Mouse (Mus musculus) bone marrow macrophage, adult 2 months (primary cell): Measurements from ENCODE around the gene Fnbp1. TPM values are rescaled to one million over a fixed set of nuclear protein-coding genes. Genes with fewer than 3 reads are reported as not detected.
A peak's percentile ranks its signal among the peaks of the same experiment; 100 is the strongest.

Experiments
- H3K27ac ChIP-seq: 2 replicates; pipeline ENCODE4 v1.5.1; 2012; ENCODE audit warnings: low read depth, low read length; ENCODE audit not compliant: insufficient read depth
- H3K4me1 ChIP-seq: 2 replicates; pipeline ENCODE4 v1.6.1; 2012; ENCODE audit warnings: low read length; ENCODE audit not compliant: control insufficient read depth, insufficient read depth
- H3K4me3 ChIP-seq: 2 replicates; pipeline ENCODE4 v1.5.1; 2012; ENCODE audit warnings: mild to moderate bottlenecking, low read length, moderate library complexity; ENCODE audit not compliant: insufficient read depth
- CTCF ChIP-seq: IDR thresholded peaks from 2 replicates; pipeline ENCODE4 v1.5.1; 2012; ENCODE audit warnings: low read depth, mild to moderate bottlenecking, low read length, moderate library complexity
- POLR2A ChIP-seq: IDR thresholded peaks from 2 replicates; pipeline ENCODE4 v1.6.1; 2012; ENCODE audit warnings: mild to moderate bottlenecking, low read depth, low read length, borderline replicate concordance
- polyA plus RNA-seq: library from polyadenylated mRNA; stranded (reverse); fragments of >200 nt; gene quantifications from 2 replicates; pipeline ENCODE4 v1.2.4, GENCODE M21; 2012; ENCODE audit not compliant: missing spikeins, insufficient read depth, insufficient read length

The Fnbp1 gene
- polyA plus RNA-seq, 1 experiment = 258 TPM

DNA sequence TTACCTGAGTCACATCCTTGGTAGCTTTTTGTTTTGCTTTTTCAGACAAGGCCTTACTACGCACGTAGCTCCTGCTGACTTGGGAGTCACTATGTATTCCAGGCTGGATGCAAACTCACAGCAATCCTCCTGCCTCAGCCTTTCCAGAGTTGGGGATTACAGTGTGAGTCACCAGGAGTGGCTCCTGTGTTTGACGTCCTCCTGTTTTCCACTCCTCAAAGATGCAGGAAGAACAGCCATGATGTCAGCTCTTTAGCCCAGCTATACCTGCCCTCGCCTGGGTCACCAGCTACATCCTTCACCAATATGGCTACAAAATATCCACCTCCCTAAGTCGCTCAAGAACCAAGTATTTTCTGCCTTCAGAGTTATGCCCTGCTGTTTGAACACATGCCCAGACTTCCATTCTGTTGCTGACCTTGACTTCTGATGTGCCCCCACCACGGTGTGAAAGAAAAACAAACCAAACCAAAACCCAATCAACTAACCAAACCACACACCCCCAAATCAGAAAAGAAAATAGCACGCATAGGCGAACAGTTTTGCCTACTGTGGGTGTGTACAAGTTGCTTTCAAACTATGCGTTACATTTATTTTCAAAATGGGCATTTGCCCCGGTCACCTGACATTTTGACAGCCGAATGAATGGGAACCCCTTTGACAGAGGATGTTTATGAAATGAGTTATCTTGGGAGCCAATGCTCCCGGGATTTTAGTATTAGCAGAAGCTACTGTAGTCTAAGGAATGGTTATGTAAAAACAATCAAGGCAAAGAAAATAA is 1.6 kb downstream of the Fnbp1 start:
- no peak for TF ChIP-seq POLR2A
- TF ChIP-seq CTCF = no peak
- H3K4me1 ChIP-seq = peaks cover 53% of the 10 kb centered on the region
- peak overlapping the region; percentile 95 for H3K4me3 ChIP-seq
- H3K27ac ChIP-seq = no peak overlapping the region

GRCm38 (mm10) chr2:31139174-31139632 is 2.6 kb downstream of the Fnbp1 start:
- TF ChIP-seq CTCF = no peak
- TF ChIP-seq POLR2A = no peak
- H3K4me3 ChIP-seq = peak overlapping the region; percentile 8; the same call in 1 of the 2 replicates
- peaks cover 55% of the 10 kb centered on the region for H3K4me1 ChIP-seq
- H3K27ac ChIP-seq = no peak overlapping the region

DNA sequence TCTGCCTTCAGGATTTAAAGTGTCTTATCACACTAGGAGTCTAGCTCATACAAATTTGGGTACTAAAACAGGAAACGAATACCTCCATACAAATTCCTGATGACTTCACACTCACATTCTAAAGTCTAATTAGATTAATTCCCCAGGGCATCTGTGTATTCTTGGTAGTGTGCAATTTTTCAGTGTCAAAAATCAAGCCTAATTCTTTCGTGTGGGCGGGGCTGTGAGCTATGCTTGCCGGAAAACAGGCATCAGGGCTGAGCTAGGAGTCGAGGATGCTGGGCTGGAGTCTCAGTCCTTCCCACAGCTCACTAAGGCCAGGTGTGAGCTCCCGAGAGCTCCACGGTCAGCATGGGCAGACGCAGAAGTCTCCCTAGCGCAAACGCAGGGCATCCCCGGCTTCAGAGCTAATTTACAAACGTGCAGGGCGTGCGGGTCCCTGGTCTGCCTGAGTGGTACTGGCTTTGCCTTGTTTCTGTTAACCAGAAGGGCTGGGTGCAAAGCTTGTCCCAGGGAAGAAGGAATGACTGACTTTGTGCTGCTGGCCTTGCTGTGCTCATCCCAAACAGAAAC is 4.7 kb downstream of the Fnbp1 start:
- no peak overlapping the region for H3K4me3 ChIP-seq
- H3K27ac ChIP-seq = no peak overlapping the region
- peaks cover 65% of the 10 kb centered on the region for H3K4me1 ChIP-seq
- no peak for TF ChIP-seq CTCF
- no peak for TF ChIP-seq POLR2A

- Histone ChIP-seq H3K27ac (no peak overlapping the region), H3K4me1 (peaks cover 69% of the 10 kb centered on the region), H3K4me3 (no peak overlapping the region)
- TF ChIP-seq POLR2A = no peak
- TF ChIP-seq CTCF = no peak
Measured at GRCm38 (mm10) chr2:31136338-31136737, 5.5 kb downstream of the Fnbp1 start.

DNA sequence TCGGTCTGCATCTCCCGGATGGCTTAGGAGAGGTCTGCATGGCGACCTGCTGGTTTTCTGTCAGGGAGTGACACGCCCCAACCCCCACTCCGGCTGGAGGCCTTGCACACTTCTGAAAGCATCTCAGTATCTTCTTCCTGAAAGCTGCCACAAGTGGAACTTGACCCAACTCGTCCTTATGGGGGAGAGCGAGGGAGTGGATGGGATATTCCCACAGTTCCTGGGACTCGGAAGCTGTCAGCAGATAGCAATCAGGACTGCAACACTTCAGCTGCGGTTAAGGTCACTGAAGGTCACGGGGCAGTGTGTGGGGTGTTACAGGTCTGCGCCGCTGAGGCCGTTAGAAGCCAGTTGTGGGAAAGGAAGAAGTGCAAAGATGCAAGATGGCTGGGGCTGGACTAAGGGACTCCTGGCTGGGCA is 6.3 kb downstream of the Fnbp1 start:
- Histone ChIP-seq H3K4me3 (no peak overlapping the region), H3K4me1 (peaks cover 77% of the 10 kb centered on the region)
- TF ChIP-seq POLR2A (no peak), CTCF (no peak)

DNA sequence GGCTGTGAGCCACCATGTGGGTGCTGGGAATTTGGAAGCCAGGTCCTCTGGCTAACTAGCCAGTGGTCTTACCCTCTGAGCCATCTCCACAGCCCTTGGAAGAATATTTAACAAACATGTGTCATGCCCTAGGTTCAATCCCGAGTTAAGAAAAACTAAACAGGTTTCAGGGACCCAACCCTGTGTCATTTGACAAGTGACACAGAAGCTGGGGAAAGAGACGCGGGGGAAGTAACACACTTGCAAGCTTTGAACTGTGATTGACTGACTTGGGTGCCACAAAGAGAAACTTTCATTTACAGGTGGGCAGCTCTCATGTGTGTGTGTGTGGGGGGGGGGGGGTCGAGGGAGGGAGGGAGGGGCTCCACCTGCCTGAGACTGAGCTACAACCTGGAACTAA is 7.8 kb downstream of the Fnbp1 start:
- TF ChIP-seq POLR2A (no peak), CTCF (no peak)
- H3K27ac ChIP-seq = no peak overlapping the region
- no peak overlapping the region for H3K4me3 ChIP-seq
- peaks cover 83% of the 10 kb centered on the region for H3K4me1 ChIP-seq

More for the DNA sequence above, 6.3 kb downstream of the Fnbp1 start:
- H3K27ac ChIP-seq = no peak overlapping the region

DNA sequence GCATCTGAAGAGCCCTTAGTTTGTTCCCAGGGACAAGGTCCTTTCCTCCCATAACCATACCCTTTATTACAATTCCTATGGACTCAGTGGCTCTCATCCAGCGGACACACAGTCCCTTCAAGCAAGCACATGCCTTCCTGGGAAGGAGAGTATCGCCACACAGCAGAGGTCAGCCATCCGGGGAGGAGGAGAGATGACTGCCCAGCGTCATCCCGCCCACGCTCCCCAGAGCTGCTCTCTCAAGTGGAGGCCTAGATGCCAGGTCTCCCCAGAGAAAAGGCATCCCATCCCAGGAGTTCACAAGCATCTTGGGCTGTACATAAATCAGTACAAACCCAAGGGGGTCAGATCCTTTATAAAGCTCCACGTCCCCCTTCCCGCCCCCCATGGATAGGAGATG is 9.1 kb downstream of the Fnbp1 start:
- TF ChIP-seq CTCF (no peak), POLR2A (0 out of 2 replicates have a peak, but pooled peaks have one; percentile 28)
- Histone ChIP-seq H3K4me1 (peaks cover 86% of the 10 kb centered on the region), H3K4me3 (no peak overlapping the region), H3K27ac (no peak overlapping the region)

- Histone ChIP-seq H3K4me1 (peaks cover 84% of the 10 kb centered on the region), H3K4me3 (no peak overlapping the region), H3K27ac (0 out of 2 replicates have a peak overlapping the region, but pooled peaks have one; percentile 4)
- TF ChIP-seq CTCF (no peak), POLR2A (no peak)
Measured at GRCm38 (mm10) chr2:31130815-31131299, 11.0 kb downstream of the Fnbp1 start.

- Histone ChIP-seq H3K27ac (no peak overlapping the region), H3K4me1 (peaks cover 81% of the 10 kb centered on the region), H3K4me3 (no peak overlapping the region)
- TF ChIP-seq CTCF = no peak
Measured at GRCm38 (mm10) chr2:31129742-31130518, 11.9 kb downstream of the Fnbp1 start.
